Mouse (Mus musculus): Measurements from ENCODE around the gene Pigz.

DNA sequence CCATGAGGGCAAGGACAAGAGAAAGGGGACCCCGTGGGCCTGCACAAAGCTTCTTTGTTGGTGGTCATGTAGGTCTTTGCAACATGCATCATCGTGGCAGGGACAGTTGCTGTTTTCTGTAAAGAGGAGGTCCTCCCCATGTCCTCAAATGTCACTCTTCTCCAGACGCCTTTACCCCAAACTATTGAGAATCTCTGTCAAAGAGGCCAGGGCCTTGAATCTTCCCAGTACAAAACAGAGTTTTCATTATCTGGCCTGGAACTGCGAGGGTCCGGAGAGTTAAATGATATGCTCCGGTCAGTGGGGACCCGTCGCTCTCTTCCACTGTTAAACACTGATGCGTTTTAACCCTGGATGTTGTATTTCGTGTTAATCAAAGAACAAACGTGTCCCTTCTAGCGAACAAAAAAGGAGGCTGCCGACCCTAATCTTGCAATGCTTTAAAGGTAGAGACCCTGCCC lies 929 bp downstream of the Pigz start:
- no peak for TF ChIP-seq POLR2A (IDR thresholded peaks at IDR 0.05; ENCODE audit: control insufficient read depth in 1 of 2, insufficient read depth in 1 of 2, low read depth in 1 of 2, low read length in 2 of 2, poor library complexity in 1 of 2)
- no peak for TF ChIP-seq CTCF (IDR thresholded peaks at IDR 0.05 in 2 of 3, conservative IDR thresholded peaks at IDR 0.05 in 1 of 3; ENCODE audit: control insufficient read depth in 1 of 3, insufficient read depth in 1 of 3, low read depth in 2 of 3, low read length in 3 of 3, poor library complexity in 1 of 3, severe bottlenecking in 1 of 3)
- TF ChIP-seq EP300 (IDR thresholded peaks at IDR 0.05; ENCODE audit: low read depth in 1 of 2, low read length in 2 of 2): no peak
- no peak for TF ChIP-seq RCOR1 (IDR thresholded peaks at IDR 0.05; ENCODE audit: low read depth, low read length)
- TF ChIP-seq SMC3 (IDR thresholded peaks at IDR 0.05; ENCODE audit: low read depth, low read length): no peak
- TF ChIP-seq GATA1 (IDR thresholded peaks at IDR 0.05; ENCODE audit: low read depth, low read length): no peak
- TF ChIP-seq TCF12 (IDR thresholded peaks at IDR 0.05; ENCODE audit: low read depth, low read length): no peak
- no peak for TF ChIP-seq NRF1 (IDR thresholded peaks at IDR 0.05; ENCODE audit: insufficient read depth, low read depth, low read length, poor library complexity, severe bottlenecking)
- TF ChIP-seq ZC3H11A (IDR thresholded peaks at IDR 0.05; ENCODE audit: low read depth, low read length): no peak
- no peak for TF ChIP-seq USF1 (IDR thresholded peaks at IDR 0.05; ENCODE audit: low read depth, low read length)
- no peak for TF ChIP-seq USF2 (IDR thresholded peaks at IDR 0.05; ENCODE audit: borderline replicate concordance in 1 of 2, insufficient read depth in 1 of 2, low read depth in 1 of 2, low read length in 2 of 2)
- TF ChIP-seq POLR2AphosphoS5 (IDR thresholded peaks at IDR 0.05; ENCODE audit: borderline replicate concordance, low read depth, low read length): no peak
- no peak for TF ChIP-seq TBP (IDR thresholded peaks at IDR 0.05; ENCODE audit: low read depth, low read length)

Data from MEL (cell line).